ENCODE assay signal across 10 mouse cellular contexts in the genomic region with DNA sequence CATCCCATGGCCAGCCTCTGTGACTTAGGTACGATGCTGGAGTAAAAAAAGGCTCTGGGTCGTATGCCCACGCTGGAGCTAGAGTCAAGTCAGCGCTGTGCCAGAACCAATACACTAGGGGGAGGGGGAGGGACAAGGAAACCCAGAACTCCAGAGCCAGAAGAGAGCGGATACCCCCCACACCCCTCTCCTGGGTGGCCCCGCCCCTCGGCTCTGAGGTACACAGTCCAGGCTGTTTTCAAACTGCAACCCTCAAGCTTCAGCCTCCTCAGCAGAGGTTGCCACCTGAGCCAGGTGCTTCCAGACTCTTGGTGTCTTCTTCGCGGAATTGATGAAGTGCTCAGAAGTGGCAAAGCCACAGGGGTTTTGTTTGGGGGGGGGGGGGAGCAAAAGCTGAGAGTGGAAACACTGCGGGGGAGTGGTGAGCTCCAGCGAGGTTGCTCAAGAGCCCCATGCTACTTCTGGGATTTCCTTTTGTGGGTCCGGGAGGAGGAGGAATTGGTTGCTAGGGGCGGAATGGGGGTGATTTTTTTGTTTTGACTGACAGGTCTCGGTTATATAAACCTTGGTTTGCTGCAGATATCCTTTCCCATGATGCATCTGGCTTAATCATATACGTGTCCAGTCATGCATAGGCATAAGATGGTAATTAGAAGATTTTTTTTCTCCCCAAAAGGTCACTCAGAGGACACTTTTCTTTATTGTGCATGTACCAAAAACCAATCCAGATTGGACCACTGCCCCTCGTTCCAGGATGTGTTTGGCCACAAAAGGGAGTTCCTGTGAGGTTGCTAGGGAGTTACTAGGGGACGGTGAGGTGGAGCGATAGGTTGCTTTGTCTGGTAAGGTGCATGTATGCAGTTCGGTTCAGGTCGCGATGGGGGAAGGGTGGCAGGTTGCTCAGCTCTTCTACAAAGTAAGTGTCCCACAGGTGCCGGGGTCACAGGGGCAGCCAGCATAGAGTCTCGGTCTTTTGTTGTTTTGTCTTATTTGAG.
A peak's percentile ranks its signal among the peaks of the same experiment; 100 is the strongest.
DNase-seq lines count a peak whose midpoint lies in the region; ATAC-seq and TF ChIP-seq lines count a peak whose summit lies in the region.
"Had no signal": no experiment of that assay in that cellular context is flagged by ENCODE, and none has a peak within 500 bp of the region (broad histone marks: within the 10 kb centered on the region; RNA-seq: fewer than 3 reads in every experiment).

No protein-coding gene starts in this region.

- H3K9ac ChIP-seq in hindbrain, postnatal 0 days (replicated peaks; ENCODE audit: low read length) = no peak overlapping the region
- no peak overlapping the region for H3K9ac ChIP-seq in hindbrain, embryonic 11.5 days (ENCODE audit: low read depth, low read length)
- H3K9ac ChIP-seq in neural tube, embryonic 14.5 days (replicated peaks; ENCODE audit: low read depth, low read length) = no peak overlapping the region
- H3K9ac ChIP-seq in neural tube, embryonic 15.5 days (replicated peaks) = no peak overlapping the region
- H3K9ac ChIP-seq: limb, embryonic 13.5 days had no signal

- H3K4me1 ChIP-seq in hindbrain, postnatal 0 days (ENCODE audit: insufficient read depth, low read length) = no peaks in the 10 kb centered on the region; the same call in 1 of the 2 replicates
- H3K4me1 ChIP-seq in hindbrain, embryonic 11.5 days (replicated peaks; ENCODE audit: control insufficient read depth, insufficient read depth, low read length) = no peaks in the 10 kb centered on the region
- no peaks in the 10 kb centered on the region for H3K4me1 ChIP-seq in neural tube, embryonic 14.5 days (ENCODE audit: control insufficient read depth, insufficient read depth, low read length)
- H3K4me1 ChIP-seq in neural tube, embryonic 15.5 days = peaks cover 7% of the 10 kb centered on the region; the same call in 1 of the 2 replicates
- H3K4me1 ChIP-seq: limb, embryonic 13.5 days had no signal

- peak; percentile 25 for DNase-seq in hindbrain, postnatal 0 days (ENCODE audit: low spot score)
- no peak for DNase-seq in hindbrain, embryonic 11.5 days (ENCODE audit: low spot score)
- DNase-seq in brain, adult 2 months (ENCODE audit: low read depth, low spot score) = peak; percentile 56
- DNase-seq in testis, postnatal 14 days (ENCODE audit: low spot score) = peak; percentile 47
- DNase-seq in Muller cell, postnatal 12 days (ENCODE audit: inconsistent ontology term) = no peak
- DNase-seq: lung, adult 2 months had no signal

- no peaks in the 10 kb centered on the region for H3K27me3 ChIP-seq in hindbrain, postnatal 0 days (ENCODE audit: insufficient read depth, low read length)
- H3K27me3 ChIP-seq in hindbrain, embryonic 11.5 days (ENCODE audit: control insufficient read depth, insufficient read depth, low read length) = no peaks in the 10 kb centered on the region
- no peaks in the 10 kb centered on the region for H3K27me3 ChIP-seq in neural tube, embryonic 14.5 days (ENCODE audit: control insufficient read depth, insufficient read depth, low read length)
- H3K27me3 ChIP-seq in neural tube, embryonic 15.5 days (replicated peaks) = no peaks in the 10 kb centered on the region
- H3K27me3 ChIP-seq: limb, embryonic 13.5 days had no signal

- no peak overlapping the region for H3K4me2 ChIP-seq in hindbrain, postnatal 0 days (ENCODE audit: low read depth, low read length)
- no peak overlapping the region for H3K4me2 ChIP-seq in hindbrain, embryonic 11.5 days (replicated peaks; ENCODE audit: low read depth, low read length)
- no peak overlapping the region for H3K4me2 ChIP-seq in neural tube, embryonic 14.5 days (ENCODE audit: low read depth, low read length)
- H3K4me2 ChIP-seq in neural tube, embryonic 15.5 days = no peak overlapping the region
- H3K4me2 ChIP-seq: limb, embryonic 13.5 days had no signal

- no peak overlapping the region for H3K4me3 ChIP-seq in hindbrain, postnatal 0 days (ENCODE audit: low read length)
- H3K4me3 ChIP-seq in hindbrain, embryonic 11.5 days (ENCODE audit: low read depth, low read length) = no peak overlapping the region
- H3K4me3 ChIP-seq in neural tube, embryonic 14.5 days (ENCODE audit: low read depth, low read length) = no peak overlapping the region
- no peak overlapping the region for H3K4me3 ChIP-seq in neural tube, embryonic 15.5 days (replicated peaks)
- H3K4me3 ChIP-seq: erythroblast, embryonic 14.5 days; limb, embryonic 13.5 days had no signal

- TF ChIP-seq CTCF in hindbrain, postnatal 0 days (IDR thresholded peaks at IDR 0.05; ENCODE audit: low read depth) = no peak

- 50% methylated on average over 23 of the region's 23 CpGs for WGBS in hindbrain, postnatal 0 days
- WGBS in hindbrain, embryonic 11.5 days = 66% methylated on average over 23 of the region's 23 CpGs
- 63% methylated on average over 23 of the region's 23 CpGs for WGBS in neural tube, embryonic 14.5 days
- WGBS in neural tube, embryonic 15.5 days = 56% methylated on average over 23 of the region's 23 CpGs

- no peaks in the 10 kb centered on the region for H3K36me3 ChIP-seq in hindbrain, postnatal 0 days (ENCODE audit: insufficient read depth, low read length)
- H3K36me3 ChIP-seq in hindbrain, embryonic 11.5 days (ENCODE audit: control insufficient read depth, insufficient read depth, low read length) = no peaks in the 10 kb centered on the region
- no peaks in the 10 kb centered on the region for H3K36me3 ChIP-seq in neural tube, embryonic 14.5 days (ENCODE audit: control insufficient read depth, insufficient read depth, low read length)
- no peaks in the 10 kb centered on the region for H3K36me3 ChIP-seq in neural tube, embryonic 15.5 days
- H3K36me3 ChIP-seq: limb, embryonic 13.5 days had no signal

- no peak overlapping the region for H3K27ac ChIP-seq in hindbrain, postnatal 0 days
- no peak overlapping the region for H3K27ac ChIP-seq in hindbrain, embryonic 11.5 days (ENCODE audit: low read depth, low read length)
- H3K27ac ChIP-seq in neural tube, embryonic 14.5 days (ENCODE audit: low read depth, low read length) = no peak overlapping the region
- H3K27ac ChIP-seq in neural tube, embryonic 15.5 days (replicated peaks) = no peak overlapping the region
- H3K27ac ChIP-seq: limb, embryonic 13.5 days had no signal

- peak; percentile 49; the same call in 1 of the 2 replicates for ATAC-seq in hindbrain, postnatal 0 days
- ATAC-seq in hindbrain, embryonic 11.5 days (ENCODE audit: low FRiP score) = no peak
- ATAC-seq in neural tube, embryonic 14.5 days (ENCODE audit: low read depth) = peak; percentile 46; the same call in 1 of the 2 replicates
- ATAC-seq in neural tube, embryonic 15.5 days (ENCODE audit: low FRiP score) = no peak

- no peaks in the 10 kb centered on the region for H3K9me3 ChIP-seq in hindbrain, postnatal 0 days (ENCODE audit: low read length)
- no peaks in the 10 kb centered on the region for H3K9me3 ChIP-seq in hindbrain, embryonic 11.5 days (ENCODE audit: control insufficient read depth, low read length)
- no peaks in the 10 kb centered on the region for H3K9me3 ChIP-seq in neural tube, embryonic 14.5 days (ENCODE audit: control insufficient read depth, low read length)
- no peaks in the 10 kb centered on the region; the same call in 1 of the 2 replicates for H3K9me3 ChIP-seq in neural tube, embryonic 15.5 days (replicated peaks)

Comparison
In these comparisons a context has a peak if more than half of its experiments do, and no peak if none do; other contexts are left out.
1. ATAC-seq: peak in hindbrain, postnatal 0 days (single experiment) and neural tube, embryonic 14.5 days (single experiment); none in hindbrain, embryonic 11.5 days (single experiment) and neural tube, embryonic 15.5 days (single experiment).
2. DNase-seq: peak in hindbrain, postnatal 0 days (single experiment), brain, adult 2 months (single experiment) and testis, postnatal 14 days (single experiment); none in hindbrain, embryonic 11.5 days (single experiment) and Muller cell, postnatal 12 days (single experiment).